Mouse (Mus musculus) stomach, postnatal 0 days (tissue): Measurements from ENCODE around the gene 4930539E08Rik. TPM values are rescaled to one million over a fixed set of nuclear protein-coding genes. Genes with fewer than 3 reads are reported as not detected.

Source experiments
- ATAC-seq: fragments of 200-750 bp; cut with Nextera tagmentation; 2 replicates; pipeline ENCODE4 v1.8.0; 2017; ENCODE audit not compliant: low FRiP score, low TSS enrichment
- DNase-seq: peaks from one replicate; pipeline ENCODE4 v3.0.0-alpha.2; 2016; ENCODE audit warnings: low spot score
- H3K27ac ChIP-seq: fragments of 300-500 bp; sonication (generic); replicated peaks from 2 replicates; pipeline ENCODE4 v1.5.1; 2014; ENCODE audit warnings: mild to moderate bottlenecking, control low read depth
- H3K27me3 ChIP-seq: fragments of 300-500 bp; sonication (generic); 2 replicates; pipeline ENCODE4 v1.6.1; 2014; ENCODE audit warnings: low read length; ENCODE audit not compliant: control insufficient read depth, insufficient read depth
- H3K36me3 ChIP-seq: fragments of 300-500 bp; sonication (generic); 2 replicates; pipeline ENCODE4 v1.6.1; 2014; ENCODE audit warnings: low read length, mixed read lengths; ENCODE audit not compliant: control insufficient read depth, insufficient read depth
- H3K4me1 ChIP-seq: fragments of 300-500 bp; sonication (generic); replicated peaks from 2 replicates; pipeline ENCODE4 v1.6.1; 2014; ENCODE audit warnings: antibody characterized with exemption; ENCODE audit not compliant: control insufficient read depth, insufficient read depth
- H3K4me2 ChIP-seq: fragments of 300-500 bp; sonication (generic); replicated peaks from 2 replicates; pipeline ENCODE4 v1.6.1; 2014; ENCODE audit warnings: low read depth, mild to moderate bottlenecking, control low read depth, moderate library complexity
- H3K4me3 ChIP-seq: fragments of 300-500 bp; sonication (generic); 2 replicates; pipeline ENCODE4 v1.5.1; 2014; ENCODE audit warnings: low read depth, low read length, control low read depth
- H3K9ac ChIP-seq: fragments of 300-500 bp; sonication (generic); 2 replicates; pipeline ENCODE4 v1.6.1; 2014; ENCODE audit warnings: mild to moderate bottlenecking, low read length, control low read depth, mixed read lengths
- H3K9me3 ChIP-seq: fragments of 300-500 bp; sonication (generic); 2 replicates; pipeline ENCODE4 v1.6.1; 2016; ENCODE audit warnings: low read length; ENCODE audit not compliant: control insufficient read depth
- CTCF ChIP-seq: IDR thresholded peaks from 2 replicates; pipeline ENCODE4 v1.5.1; 2016; ENCODE audit warnings: antibody characterized with exemption, low read depth, mild to moderate bottlenecking, moderate library complexity
- EP300 ChIP-seq: optimal IDR thresholded peaks from 2 replicates; pipeline ENCODE3; 2016; ENCODE audit warnings: antibody characterized with exemption
- WGBS: fragments of 180-500 bp; shearing (Covaris S2); extraction: QIAGEN DNeasy Blood & Tissue Kit; methylation state at CpG from one replicate; pipeline ENCODE4 v1.1.7; 2014; 5-methylcytosine and 5-hydroxymethylcytosine counted together
- polyA plus RNA-seq: library from polyadenylated mRNA; unstranded; fragments of >200 nt; fragmentation: Nextera tagmentation; extraction: Ambion mirVana; gene quantifications from 2 replicates; pipeline ENCODE4 v1.2.1, GENCODE M21; 2015

Gene 4930539E08Rik
- polyA plus RNA-seq, 1 experiment from 2014 or later = 2.2 TPM

DNA sequence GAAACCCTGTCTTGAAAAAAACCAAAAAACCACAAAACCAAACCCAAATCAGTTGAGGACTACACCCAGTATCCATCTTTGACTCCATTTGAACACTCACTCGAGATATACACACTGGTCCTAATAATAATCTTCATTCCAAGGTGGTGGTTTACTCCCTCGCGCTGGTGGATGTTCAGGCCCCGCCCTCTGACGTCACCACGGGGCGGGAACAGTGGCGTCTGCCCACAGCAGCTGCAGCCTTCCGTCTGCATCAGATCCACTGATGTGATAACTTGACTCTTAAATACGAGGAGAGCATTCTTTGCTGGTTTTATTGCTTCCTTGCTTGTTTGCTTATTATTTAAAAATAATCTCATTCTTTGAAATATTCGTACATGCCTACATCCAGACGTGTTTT lies 32.8 kb downstream of the 4930539E08Rik start:
- Histone ChIP-seq H3K4me1 (0 out of 2 replicates have a peak, but pooled peaks cover 3% of the 10 kb centered on the region), H3K9me3 (no peaks in the 10 kb centered on the region), H3K27me3 (no peaks in the 10 kb centered on the region), H3K27ac (no peak overlapping the region), H3K4me2 (0 out of 2 replicates have a peak overlapping the region, but pooled peaks have one; percentile 5), H3K36me3 (no peaks in the 10 kb centered on the region), H3K4me3 (no peak overlapping the region), H3K9ac (no peak overlapping the region)
- 1% methylated on average over 12 of the region's 12 CpGs for WGBS
- DNase-seq = peak; percentile 76
- no peak for TF ChIP-seq CTCF
- no peak for TF ChIP-seq EP300
- no peak for ATAC-seq

GRCm38 (mm10) chr17:28879931-28880391 lies 35.2 kb downstream of the 4930539E08Rik start:
- Histone ChIP-seq H3K36me3 (no peaks in the 10 kb centered on the region), H3K27me3 (no peaks in the 10 kb centered on the region), H3K27ac (no peak overlapping the region), H3K9ac (no peak overlapping the region), H3K4me2 (no peak overlapping the region), H3K4me3 (no peak overlapping the region), H3K9me3 (no peaks in the 10 kb centered on the region), H3K4me1 (0 out of 2 replicates have a peak, but pooled peaks cover 3% of the 10 kb centered on the region)
- WGBS = 4% methylated on average over 18 of the region's 18 CpGs
- TF ChIP-seq EP300 (no peak), CTCF (peak; percentile 96)
- peak; percentile 87 for DNase-seq
- ATAC-seq = peak; percentile 14; the same call in 1 of the 2 replicates

DNA sequence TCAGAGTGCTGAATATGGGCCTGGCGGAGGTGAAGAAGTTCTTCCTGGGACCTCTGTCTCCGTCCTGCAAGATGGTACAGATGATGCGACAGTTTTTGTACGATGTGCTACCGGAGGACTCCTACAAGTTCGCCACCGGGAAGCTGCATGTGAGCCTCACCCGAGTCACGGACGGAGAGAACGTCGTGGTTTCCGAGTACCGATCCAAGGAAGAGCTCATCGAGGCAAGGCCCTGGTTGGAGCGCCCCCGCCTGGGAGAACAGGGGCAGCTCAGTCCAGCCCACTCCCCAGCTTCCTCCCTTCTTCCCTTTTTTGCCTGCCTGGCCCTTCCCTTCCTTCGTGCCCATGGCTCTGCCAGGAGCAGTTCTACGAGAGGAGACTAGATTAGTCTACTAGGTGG lies 38.3 kb downstream of the 4930539E08Rik start:
- Histone ChIP-seq H3K9me3 (no peaks in the 10 kb centered on the region), H3K4me1 (0 out of 2 replicates have a peak, but pooled peaks cover 3% of the 10 kb centered on the region), H3K9ac (no peak overlapping the region), H3K36me3 (no peaks in the 10 kb centered on the region), H3K4me3 (no peak overlapping the region), H3K4me2 (no peak overlapping the region), H3K27ac (no peak overlapping the region), H3K27me3 (no peaks in the 10 kb centered on the region)
- TF ChIP-seq CTCF (peak; percentile 69), EP300 (no peak)
- WGBS = 24% methylated on average over 19 of the region's 19 CpGs
- DNase-seq = peak; percentile 55
- ATAC-seq = no peak

DNA sequence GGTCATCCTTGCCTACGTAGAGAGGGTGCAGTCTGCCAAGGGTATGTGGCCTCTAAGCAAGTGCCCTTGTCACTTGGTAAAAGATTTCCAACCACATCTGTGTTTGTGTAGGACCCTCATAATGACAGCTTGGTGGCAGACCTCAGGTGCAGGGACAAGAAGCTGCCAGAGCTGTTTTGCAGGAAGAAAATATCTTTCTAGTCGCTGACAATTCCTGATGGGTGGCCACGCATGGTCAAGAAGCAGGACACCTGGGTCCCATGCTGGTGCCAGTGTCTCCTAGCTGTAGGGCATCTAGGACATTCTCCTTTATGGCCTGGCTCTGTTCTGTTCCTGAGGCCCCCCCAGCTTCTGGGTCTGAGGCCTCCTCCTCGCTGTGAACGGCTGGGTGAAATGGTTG lies 38.8 kb downstream of the 4930539E08Rik start:
- TF ChIP-seq CTCF = no peak
- TF ChIP-seq EP300 = no peak
- ATAC-seq = no peak
- Histone ChIP-seq H3K9me3 (no peaks in the 10 kb centered on the region), H3K27ac (no peak overlapping the region), H3K4me1 (0 out of 2 replicates have a peak, but pooled peaks cover 3% of the 10 kb centered on the region), H3K27me3 (no peaks in the 10 kb centered on the region), H3K36me3 (no peaks in the 10 kb centered on the region), H3K4me3 (no peak overlapping the region), H3K4me2 (no peak overlapping the region), H3K9ac (no peak overlapping the region)
- WGBS = 68% methylated on average over 5 of the region's 5 CpGs
- no peak for DNase-seq

GRCm38 (mm10) chr17:28875316-28875715 lies 39.8 kb downstream of the 4930539E08Rik start:
- Histone ChIP-seq H3K27me3 (no peaks in the 10 kb centered on the region), H3K4me2 (no peak overlapping the region), H3K4me3 (no peak overlapping the region), H3K9me3 (no peaks in the 10 kb centered on the region), H3K4me1 (0 out of 2 replicates have a peak, but pooled peaks cover 3% of the 10 kb centered on the region), H3K9ac (no peak overlapping the region), H3K36me3 (no peaks in the 10 kb centered on the region), H3K27ac (peak overlapping the region; percentile 18; the same call in 1 of the 2 replicates)
- TF ChIP-seq CTCF (peak; percentile 27), EP300 (no peak)
- WGBS = 32% methylated on average over 8 of the region's 8 CpGs
- ATAC-seq (peak; percentile 72), DNase-seq (peak; percentile 83)

DNA sequence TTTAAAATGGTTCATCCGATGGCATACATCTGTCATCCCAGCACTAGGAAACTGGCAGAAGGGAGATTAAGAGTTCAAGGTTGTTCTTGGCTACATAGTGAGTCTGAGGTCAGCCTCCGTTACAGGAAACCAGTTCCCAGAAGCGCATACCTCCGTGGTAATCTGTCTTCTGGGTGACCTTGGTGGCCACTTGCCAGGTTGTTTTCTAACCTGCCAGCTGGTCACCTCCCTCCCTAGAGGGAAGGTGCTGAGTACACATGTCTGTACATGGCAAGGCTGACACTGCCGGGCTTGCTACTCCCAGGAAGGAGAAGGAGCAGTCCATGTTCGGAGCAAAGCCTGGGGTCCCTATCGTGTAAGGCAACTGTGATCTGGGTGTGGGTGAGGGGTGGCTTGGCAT lies 40.3 kb downstream of the 4930539E08Rik start:
- Histone ChIP-seq H3K4me3 (no peak overlapping the region), H3K27ac (peak overlapping the region; percentile 18; the same call in 1 of the 2 replicates), H3K4me2 (no peak overlapping the region), H3K9ac (no peak overlapping the region), H3K36me3 (no peaks in the 10 kb centered on the region), H3K27me3 (no peaks in the 10 kb centered on the region), H3K4me1 (no peaks in the 10 kb centered on the region), H3K9me3 (no peaks in the 10 kb centered on the region)
- TF ChIP-seq CTCF (no peak), EP300 (no peak)
- WGBS = 33% methylated on average over 7 of the region's 7 CpGs
- ATAC-seq (peak; percentile 74), DNase-seq (peak; percentile 79)
